Mouse (Mus musculus) erythroblast, embryonic 14.5 days (primary cell): ENCODE data around the gene Gm11559.

Source experiments
- GATA1 ChIP-seq: IDR thresholded peaks from 2 replicates; pipeline ENCODE4 v1.6.1; 2012; ENCODE audit warnings: low read length, inconsistent platforms, mixed read lengths
- TAL1 ChIP-seq: IDR thresholded peaks from 3 replicates; pipeline ENCODE4 v1.6.1; 2012; ENCODE audit warnings: low read length, inconsistent platforms, mixed read lengths

DNA sequence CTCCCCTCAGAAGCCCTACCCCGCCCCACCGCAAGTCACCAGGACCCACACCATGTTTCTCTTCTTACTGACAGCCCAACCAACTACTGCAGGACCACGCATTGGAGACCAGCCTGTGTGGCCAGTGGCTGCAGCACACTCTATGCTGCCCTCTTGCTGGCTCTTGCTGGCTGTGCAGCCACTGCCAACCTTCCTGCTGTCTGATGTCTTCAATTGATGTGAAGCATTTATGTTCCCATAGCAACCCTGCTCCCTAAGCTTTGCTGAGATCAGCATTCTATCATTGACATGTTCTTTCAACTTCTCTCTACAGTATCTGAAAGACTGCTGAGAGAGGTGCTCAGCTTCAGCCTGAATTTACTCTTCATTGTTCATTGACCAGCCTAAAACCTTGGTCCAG, 10.2 kb upstream of the Gm11559 start:
- no peak for TF ChIP-seq GATA1
- no peak for TF ChIP-seq TAL1
